Mouse (Mus musculus) cerebral cortex, adult 2 months (tissue): ENCODE measurements around the gene Cpne6.

Experiments
- WGBS: fragments of 180-500 bp; shearing (Covaris S2); methylation state at CpG from one replicate; pipeline ENCODE4 v1.1.7; 2018; 5-methylcytosine and 5-hydroxymethylcytosine counted together

The Cpne6 gene

DNA sequence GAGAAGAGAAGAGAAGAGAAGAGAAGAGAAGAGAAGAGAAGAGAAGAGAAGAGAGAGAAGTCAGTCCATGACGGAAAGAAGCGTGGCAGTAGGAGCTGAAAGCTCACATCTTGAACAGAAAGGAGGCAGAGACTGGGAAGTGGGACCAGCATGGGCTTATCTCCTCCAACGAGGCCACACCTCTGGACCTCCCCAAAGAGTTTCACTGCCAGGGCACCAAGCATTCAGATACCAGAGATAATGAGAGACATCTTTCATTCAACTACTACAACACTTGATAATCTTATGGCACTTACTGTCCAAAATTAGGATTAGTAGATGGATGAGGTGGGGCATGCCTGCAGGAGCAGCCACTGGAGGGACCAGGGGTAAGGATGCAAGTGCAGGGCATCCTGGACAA, 45.5 kb downstream of the Cpne6 start:
- WGBS, result 86% methylated on average over 3 of the region's 3 CpGs

DNA sequence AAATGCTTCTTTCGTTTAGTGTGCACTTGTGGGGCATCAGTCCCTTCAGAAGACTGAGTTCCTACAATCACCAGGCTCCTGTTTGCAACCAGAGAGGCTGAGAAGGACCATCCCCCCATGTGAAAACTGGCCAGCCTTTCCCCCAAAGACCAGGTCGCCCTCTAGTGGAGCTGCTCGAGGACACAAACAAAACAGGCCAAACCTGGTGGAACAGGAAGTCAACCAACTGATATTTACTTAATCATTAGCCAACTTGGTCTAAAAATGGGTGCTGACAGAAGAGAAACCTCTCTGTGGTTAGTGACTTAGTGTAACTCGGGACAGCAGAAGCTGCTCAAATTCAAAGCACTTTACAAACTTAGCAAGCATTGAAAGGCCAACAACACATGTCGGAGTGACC, 46.8 kb downstream of the Cpne6 start:
- WGBS, result 29% methylated on average over 5 of the region's 5 CpGs

DNA sequence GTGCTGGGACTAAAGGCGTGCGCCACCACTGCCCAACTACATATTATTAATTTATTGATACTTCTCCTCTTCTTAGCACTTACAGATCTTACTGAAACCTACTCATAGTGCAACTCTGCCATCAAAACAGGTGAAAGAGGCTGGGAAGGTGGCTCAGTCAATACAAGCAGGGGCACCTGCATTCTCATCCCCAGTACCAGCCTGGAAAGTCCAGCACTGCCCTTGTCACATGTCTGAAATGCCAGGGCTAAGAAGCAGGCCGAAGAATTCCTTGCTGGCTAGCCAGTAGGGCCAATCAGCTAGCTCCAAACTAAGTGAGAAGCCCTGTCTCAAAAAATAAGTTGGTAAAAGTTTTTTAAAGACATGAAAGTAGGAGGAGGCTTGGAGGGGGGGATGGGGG, 47.3 kb downstream of the Cpne6 start:
- WGBS, result 93% methylated on average over 3 of the region's 3 CpGs

DNA sequence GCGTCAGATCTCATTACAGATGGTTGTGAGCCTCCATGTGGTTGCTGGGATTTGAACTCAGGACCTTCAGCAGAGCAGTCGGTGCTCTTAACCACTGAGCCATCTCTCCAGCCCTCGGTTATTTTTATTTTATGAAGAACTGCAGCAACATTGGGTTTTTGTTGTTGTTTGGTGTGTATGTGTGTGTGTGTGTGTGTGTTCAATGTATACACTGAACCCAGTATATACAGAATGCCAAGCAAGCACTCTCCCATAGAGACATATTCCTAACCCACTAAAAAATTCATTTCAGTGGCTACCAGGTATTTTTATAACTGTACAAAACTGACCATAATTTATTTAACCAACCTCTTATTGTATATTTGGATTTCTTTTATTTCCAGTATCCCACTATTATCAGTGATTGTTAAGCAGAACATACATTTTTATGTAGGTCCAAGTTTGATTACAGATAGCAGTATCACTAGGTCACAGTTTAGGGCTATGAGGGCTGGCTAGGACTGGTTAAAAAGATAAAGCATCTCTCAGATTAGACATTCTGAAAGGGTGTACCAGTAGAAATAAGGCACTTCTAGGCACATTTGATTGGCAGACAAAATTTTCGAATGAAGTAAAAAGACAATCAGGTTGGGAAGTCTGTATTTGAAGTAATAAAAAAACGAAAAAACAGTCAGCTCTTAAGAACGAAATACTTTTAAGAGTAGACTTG, 48.6 kb downstream of the Cpne6 start:
- WGBS, result 49% methylated on average over 6 of the region's 6 CpGs

DNA sequence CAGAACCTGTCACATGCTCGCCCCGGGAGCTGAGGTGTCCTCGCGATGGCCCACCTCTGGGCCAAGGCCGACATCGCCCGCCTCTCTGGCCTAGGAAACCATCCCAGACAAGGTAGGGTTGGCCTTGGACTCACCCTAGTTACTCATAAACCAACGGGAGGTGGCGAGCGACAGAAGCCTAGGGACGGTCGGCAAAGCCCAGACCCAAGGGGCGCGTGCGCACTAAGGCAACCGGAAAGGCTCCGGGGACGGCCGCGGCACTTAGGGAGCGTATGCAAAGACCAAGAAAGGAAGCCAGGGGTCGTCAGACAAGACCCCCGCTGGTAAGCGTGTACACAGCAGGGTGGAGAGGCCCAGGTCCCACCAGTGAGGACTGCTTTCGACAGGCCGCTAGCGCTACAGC, 49.6 kb downstream of the Cpne6 start, which contains the start of gene Dcaf11:
Gene Dcaf11 (plus strand): TSS at position 208 of the 403 bp plus-strand sequence.
- under 1% methylated on average over 27 of the region's 27 CpGs for WGBS

DNA sequence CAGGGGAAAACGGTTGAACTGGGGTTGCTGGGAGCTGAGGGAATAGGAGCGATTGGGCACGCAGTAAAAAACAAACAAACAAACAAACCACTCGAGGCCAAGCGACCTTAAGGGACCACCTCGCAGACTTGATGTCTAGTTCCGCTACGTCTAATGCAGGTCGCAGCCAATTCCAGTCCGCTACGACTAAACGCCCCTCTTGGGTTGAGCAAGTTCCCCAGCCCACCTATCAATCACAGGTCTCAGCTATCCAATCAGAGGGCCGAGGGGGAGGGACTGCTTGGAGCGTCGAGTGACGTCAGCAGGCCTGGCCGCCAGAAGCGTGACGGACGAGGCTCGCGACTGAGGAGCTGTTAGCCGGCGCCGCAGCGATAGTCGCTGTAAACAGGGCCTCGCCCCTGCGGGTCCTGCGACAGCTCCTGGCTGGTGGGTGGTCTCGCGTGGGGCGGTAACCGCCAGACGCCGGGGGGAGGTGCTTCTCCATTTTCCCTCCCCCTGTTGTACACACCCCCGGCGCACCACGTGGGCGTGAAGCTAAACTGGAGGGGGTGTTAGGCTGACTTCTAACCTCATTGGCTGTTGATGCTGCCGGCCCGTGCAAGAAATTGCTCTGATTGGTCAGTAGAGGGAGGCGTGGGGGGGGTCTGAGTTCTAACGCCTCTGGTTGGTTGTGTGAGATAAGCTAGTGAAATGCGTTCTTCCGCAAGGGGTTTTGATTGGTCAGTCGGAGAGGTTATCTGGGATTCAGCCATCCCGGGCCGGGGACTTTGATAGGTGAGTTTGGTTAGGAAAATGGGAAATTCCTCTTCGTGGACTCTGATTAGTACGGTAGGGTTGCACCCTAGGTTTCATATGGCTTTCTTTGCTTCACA, 50.2 kb downstream of the Cpne6 start, which contains the start of gene A730061H03Rik:
Gene A730061H03Rik (minus strand): TSS at position 205 of the 872 bp plus-strand sequence.
- WGBS, result under 1% methylated on average over 51 of the region's 51 CpGs

DNA sequence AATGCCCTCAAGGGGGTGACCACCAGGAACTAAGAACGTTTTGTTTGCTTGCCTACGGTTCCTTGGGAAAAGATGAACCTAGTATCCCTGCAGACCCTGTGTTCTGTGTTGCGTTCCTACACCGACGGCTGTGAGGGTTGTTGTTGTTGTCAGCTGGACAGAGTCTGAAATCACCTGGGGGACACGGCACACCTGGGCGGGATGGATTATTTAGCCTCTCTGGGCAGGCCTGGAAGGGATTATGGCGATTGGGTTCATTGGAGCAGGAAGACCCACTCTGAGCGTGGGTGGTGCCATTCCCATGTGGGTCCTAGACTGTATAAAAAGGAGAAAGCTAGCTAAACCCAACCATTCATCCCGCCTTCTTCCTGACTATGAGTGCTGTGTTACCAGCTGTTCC, 51.6 kb downstream of the Cpne6 start:
- WGBS, result 87% methylated on average over 10 of the region's 10 CpGs

DNA sequence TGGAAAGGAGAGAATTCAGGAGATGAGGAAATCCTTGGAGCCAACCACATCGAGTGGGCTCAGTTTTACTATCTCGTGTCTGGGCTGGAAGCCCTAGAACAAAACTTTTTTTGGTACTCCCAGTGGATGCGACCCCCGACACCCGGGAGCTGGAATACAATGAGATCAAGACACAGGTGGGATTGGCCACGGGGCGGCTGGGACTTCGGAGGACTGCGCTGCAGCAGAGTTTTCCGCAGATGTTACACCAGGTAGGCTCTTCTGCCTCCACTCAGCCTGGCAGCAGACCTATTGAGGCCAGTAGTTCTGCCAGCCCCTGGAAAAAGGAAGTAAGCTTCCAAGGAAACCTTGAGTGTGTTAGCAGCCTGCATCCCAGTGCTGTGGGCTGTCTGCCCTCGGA, 53.0 kb downstream of the Cpne6 start:
- WGBS, result 91% methylated on average over 11 of the region's 11 CpGs

DNA sequence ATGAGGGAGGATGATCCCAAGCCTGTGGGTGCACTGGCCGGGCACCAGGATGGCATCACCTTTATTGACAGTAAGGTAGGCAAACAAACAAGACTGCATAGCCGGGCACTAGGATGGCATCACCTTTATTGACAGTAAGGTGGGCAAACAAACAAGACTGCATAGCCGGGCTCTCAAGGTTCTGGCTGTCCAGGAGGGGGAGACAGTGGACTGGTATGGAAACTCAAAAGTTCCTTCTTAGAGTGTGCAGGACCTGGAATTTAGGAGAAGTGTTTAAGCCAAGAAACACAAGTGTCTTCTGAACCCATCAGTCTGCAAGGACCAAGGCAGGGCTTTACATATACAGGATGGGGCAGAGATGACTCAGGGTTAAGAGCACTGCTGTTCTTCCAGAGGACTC, 55.5 kb downstream of the Cpne6 start:
- 83% methylated on average over 3 of the region's 3 CpGs for WGBS
